In genomic region chr9:97135866-97136265, GRCm38 (mm10) we compare ENCODE assay signal across 11 mouse cellular contexts.
"Had no signal": no experiment of that assay in that cellular context is flagged by ENCODE, and none has a peak within 500 bp of the region (broad histone marks: within the 10 kb centered on the region; RNA-seq: fewer than 3 reads in every experiment).

No protein-coding gene starts in this region.

- ATAC-seq: liver, postnatal 0 days; midbrain, embryonic 15.5 days had no signal

- DNase-seq: kidney, adult 18-20 months; kidney, adult 9 months; kidney, postnatal 14 days; kidney, postnatal 4 days; left cerebral cortex, postnatal 4 days; liver, postnatal 0 days; retina, postnatal 1 day; right cerebral cortex, postnatal 25 days; thymus, adult 18-20 months; thymus, postnatal 36 days had no signal
